Mouse (Mus musculus) cerebellum, postnatal 25 days (tissue): Measurements from ENCODE around the gene Plekhg3.

ENCODE experiments used
- DNase-seq, 2 experiments: peaks; one replicate each; pipeline ENCODE4 v3.0.0; 2021; ENCODE audit warnings: mixed read lengths in 2 of 2

Plekhg3 gene

DNA sequence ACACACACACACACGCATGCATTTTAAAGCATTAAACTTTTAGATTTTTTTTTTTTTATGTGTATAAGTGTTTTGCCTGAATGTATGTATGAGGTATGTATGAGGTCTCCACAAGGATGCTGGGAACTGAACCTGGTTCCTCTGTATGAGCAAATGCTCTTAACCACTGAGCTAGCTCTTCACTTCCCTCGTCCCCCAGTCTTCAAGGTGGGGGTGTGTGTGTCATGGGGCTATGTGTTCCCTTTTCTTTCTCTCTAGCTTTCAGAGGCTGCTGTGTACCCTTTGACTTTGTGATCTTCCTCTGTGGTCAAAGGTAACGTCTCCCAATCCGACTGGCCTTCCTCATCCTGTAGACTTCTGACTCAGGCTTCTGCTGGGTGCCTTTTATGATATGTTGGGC lies 22.3 kb downstream of the Plekhg3 start:
- no peak for DNase-seq

DNA sequence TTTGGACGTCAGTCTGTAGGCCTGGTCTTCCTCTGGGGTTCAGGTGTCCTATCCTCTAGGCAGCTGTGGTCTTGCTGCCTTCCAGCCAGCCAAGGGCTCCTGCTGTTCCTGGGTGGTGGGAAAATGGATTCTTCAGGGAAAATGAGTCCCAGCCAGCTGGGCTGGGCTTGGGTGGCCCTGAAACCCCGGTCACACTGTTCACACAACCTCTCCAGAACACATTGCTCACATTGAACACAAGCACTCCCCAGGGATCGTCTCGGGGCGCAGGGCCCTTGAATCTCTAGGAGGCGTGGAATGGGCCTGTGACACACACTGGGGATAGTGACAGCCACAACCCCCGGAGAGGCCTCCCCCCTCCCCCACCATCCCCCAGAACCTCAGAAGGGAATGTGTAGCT lies 23.2 kb downstream of the Plekhg3 start:
- no peak for DNase-seq

DNA sequence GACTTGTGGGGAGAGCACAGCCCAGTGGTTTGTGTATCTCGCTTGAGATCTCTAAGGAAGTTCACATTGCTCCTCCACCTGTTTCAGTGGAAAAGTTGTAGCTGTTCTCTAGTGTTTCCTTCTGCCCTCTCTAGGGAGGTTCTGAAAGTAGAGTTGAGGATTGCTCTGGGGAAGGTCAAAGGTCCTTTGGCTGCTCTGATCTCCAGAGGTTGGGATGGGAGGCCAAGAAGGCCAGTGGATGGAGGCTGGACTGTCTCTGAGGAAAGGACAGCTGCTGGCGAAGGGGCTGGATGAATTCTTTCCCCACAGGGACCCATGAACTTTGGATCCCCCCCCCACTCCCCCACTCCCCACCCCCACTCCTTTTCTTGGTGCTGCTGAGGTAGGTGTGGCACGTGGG lies 23.7 kb downstream of the Plekhg3 start:
- DNase-seq: no peak

DNA sequence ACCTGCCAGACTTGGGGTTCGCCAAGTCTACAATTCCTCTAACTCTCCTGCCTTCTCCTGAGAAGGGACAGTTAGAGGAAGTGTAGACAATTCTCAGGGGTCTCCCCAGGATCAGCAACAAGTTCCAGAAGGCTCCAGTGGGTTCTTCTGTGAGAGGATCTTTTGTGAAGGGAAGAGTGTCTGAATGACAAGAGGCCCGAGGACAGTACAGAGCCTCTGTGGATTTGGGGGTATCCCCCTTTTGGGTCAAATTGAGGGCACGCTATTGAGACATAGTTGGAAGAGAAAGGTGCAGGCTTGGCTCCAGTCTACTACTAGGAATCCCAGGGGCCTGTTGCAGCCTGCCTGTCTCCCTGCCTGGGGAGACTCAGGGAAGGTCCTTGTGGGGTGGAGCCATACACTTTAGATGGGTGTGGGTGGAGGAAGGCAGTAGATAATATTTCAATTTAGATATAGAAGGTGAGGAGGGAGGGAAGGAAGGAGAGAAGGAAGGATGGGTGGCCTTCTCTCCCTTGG lies 24.2 kb downstream of the Plekhg3 start:
- no peak for DNase-seq

DNA sequence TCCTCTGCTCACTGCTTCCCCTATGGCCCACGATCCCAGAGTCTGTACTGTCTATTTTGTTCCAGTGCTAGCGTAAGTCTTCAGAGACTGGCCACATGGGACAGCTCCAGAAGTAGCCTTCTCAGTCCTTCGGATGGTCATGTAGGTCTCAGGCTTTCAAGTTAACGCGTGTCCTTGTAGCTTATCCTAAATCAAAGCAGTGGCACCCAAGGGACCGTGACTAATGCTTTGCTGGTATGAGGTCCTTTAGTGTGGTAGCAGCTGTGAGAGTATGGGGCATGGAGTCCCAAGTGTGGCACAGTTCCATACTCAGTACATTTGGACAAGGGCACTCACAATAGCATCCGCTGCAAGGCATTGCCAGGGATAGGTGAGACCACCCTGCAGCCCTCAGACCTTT lies 25.5 kb downstream of the Plekhg3 start:
- DNase-seq: no peak

DNA sequence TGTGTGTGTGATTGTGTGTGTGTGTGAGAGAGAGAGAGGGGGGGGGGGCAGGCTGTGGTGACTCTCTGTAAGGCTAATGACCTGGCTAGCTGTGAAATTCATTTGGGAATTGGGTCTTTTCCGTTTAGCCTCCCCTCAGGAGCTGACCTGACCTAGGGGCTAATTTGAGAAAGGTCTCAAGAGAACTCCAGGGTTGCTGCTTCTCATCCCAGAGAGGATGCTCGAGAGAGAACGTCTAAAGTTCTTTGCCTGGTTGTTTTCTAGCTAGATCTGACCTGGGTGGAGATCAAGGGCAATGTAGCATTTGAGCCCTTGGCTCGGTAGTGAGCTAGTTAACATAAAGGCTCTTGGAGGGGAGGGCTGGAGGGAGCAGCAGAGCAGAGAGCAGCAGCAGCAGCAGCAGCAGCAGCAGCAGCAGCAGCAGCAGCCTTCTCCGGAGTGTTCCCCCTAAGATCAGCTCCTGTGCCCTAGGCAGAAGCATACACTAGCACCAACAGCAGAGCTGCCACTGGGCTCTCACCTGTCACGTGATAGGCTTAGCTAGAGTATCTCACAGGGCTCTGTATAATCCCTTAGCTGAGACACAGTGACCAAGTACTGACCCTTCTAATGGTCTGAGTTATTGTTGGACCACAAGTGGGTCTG lies 26.2 kb downstream of the Plekhg3 start:
- DNase-seq: no peak

DNA sequence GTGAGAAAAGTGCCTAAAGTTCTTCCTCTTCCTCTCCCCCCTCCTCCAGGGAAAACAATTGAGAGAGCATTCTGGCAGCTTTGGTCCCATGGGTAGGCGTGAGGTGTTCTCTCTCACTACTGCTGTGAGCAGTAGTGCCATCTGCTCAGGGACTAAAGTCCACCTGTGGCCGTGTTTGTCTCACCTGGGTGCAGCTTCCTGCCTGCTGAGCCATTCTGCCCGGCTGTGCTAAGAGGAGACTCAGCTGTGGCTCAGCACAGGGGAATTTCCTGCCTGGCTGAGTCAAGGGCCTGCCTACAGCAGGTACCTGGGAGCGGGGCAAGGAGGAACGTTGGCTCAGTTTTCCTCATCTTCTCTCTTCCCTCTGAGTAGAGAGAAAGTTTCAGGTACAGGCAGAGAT lies 27.5 kb downstream of the Plekhg3 start:
- DNase-seq: peak; percentile 45 to 56

DNA sequence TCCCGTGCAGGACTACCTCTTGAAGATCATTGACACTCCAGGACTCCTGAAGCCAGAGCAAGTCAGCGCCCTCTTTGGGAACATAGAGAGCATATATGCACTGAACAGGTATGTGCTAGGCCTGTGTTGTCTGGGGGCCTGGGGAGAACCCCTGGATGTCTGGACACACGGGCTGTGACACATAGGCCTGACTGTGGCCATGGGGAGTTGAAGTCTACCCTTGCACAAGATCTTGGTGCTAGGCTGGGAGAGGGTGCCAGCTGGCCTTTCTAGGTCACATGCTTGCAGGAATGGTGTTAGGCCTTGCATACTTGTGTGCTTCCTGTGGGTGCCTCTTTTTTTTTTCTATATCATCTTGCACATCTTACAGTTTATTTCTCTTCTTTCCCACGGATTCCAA lies 31.5 kb downstream of the Plekhg3 start:
- DNase-seq: no peak

DNA sequence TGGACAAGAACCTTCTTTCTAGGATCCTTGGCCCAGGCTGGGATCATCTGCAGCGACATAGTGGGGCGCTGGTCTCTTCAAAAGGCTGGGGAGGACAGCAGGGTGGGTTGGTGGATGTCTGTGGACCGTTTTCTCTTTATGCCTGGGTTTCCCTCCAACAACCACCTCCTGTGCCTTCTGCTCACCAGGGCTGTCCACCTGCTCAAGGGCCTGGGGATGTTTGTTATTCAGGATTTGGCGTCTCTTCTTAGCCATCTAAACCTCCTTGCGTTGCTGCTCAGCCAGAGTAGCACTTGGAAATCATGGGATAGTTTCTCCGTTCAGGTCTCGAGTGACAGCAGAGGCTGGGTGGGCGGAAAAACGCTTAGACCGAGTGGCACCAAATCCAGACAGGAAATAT lies 35.6 kb downstream of the Plekhg3 start:
- DNase-seq: no peak

DNA sequence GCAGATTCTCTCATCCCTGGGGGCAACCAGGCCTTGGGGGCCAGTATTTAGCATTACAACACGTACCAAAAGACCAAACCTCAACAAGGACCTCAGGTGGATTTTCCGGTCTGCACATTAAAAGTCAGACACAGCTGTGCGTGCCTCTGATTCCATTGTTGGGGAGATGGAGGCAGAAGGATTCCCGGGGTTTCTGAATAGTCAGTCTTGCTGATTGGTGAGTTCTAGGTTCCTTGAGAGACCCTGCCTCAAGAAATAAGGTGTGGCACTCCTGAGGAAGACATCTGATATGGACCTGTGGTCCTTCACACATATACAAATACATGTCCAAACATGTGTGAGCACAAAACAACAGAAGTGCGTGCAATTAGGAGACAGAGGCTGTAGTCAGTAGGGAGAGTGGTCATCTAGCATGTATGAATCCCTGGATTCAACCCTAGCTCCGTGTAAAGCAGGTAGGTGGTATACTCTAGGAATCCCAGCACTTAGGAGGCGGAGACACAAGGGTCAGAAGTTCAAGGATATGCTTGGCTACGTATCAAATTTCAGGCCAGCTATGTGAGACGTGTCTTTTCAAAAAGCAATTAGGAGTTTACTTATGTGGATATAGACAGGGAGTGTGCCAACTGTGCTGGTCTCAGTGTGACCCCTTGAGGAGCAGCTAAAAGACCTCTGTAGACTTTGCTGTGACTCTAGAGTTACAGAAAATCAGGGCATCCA lies 39.7 kb downstream of the Plekhg3 start:
- no peak for DNase-seq

DNA sequence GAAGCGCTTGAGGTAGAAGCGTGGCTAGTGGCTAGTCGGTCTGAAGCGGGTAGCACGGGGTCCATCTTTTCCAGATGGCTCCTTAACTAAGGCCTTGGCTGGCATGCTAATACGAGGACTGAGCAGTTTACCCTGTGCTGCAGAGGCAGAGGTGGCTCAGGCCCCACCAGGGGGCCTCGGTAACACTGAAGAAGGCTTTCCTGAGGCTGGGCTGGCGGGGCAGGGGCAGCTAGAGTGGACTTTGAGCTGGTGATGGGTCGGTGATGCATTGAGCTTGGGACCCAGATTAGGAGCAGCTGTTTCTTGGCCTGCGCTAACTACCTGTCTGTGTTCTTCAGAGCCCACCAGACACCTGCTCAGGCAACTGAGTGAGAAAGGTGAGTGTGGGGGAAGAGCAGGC lies 40.6 kb downstream of the Plekhg3 start:
- DNase-seq: no peak

DNA sequence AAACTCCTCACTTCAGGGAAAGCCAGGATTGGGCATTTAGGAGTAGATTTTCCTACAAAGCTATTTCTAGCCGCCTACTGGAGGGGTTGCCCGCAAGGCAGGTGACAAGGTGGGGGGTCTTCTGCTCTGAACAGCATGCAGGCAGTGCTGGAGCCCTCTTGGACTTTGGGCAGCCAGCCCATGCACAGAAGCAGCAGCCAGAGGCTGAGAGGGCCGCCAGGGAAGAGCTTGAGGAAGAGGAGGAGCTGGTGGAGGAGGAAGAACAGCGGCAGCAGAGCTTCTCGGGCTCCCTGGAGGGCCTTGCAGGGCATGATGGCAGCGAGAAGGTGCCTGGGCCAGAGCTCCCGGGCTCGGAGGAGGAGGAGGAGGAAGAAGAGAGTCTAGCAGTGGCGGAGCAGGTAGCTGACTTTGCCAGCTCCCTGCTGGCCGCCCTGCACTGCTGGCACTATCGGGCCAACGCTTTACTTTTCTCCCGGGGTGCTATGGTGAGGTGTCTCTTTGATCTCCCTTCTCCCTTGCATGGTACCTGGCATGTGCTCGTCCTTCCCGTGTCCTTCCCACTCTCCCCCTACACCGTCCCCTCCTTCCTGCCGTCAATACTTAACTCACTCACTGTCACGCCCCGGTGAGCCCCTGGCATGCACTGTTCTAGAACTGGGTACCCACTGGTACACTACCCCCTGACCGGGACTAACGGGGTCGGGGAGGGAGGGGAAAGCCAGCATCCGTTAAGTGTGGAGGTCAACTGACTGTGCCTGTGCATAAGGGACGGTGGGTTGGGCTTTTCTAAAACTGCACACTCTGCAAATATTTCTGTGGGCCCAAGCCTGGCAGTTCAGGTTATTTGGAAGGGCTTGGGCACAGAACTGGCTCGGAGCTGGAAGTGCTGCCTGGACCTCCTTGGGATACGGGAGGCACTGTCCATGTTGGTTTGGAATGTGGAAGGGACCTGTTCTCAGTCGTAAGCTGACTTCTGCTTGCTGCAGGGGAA lies 41.9 kb downstream of the Plekhg3 start:
- DNase-seq: no peak

DNA sequence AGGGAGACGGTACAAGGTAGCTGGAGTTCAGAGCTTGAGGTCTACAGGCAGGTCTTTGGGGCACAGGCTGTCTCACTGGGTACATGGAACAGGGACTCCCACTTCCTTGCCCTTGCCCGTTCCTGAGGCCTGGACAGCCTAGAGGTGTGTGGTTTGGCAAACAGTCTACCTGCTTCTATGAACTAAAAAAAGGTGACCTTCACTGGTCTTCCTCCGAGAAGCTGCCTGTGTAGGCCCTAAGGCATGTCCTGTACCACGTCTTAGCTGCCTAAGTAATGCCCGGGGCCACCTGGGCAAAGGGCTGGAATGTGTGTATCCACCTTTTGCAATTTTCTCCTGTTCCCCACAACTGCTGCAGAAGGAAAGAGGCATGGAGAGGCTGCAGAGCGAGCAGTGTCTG lies 42.7 kb downstream of the Plekhg3 start:
- no peak for DNase-seq

DNA sequence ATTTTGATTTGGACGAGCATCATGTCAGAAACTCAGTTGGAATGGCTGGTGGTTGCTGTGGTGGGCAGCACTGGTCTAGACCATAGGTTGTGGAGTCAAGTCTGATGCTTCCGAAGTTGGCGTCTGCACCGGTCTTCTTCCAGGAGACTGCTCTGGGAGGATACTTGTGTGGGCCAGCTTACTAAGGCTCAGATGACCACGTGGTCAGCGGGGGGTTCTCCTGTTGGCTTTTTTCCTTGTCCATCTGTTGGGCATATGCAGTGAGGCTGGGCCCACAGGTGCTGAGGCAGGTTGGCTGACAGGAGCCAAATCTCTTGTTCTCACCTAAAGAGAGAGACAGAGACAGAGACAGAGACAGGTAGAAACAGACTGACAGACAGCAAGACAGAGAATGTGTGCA lies 44.1 kb downstream of the Plekhg3 start:
- DNase-seq: peak; percentile 93 to 95

DNA sequence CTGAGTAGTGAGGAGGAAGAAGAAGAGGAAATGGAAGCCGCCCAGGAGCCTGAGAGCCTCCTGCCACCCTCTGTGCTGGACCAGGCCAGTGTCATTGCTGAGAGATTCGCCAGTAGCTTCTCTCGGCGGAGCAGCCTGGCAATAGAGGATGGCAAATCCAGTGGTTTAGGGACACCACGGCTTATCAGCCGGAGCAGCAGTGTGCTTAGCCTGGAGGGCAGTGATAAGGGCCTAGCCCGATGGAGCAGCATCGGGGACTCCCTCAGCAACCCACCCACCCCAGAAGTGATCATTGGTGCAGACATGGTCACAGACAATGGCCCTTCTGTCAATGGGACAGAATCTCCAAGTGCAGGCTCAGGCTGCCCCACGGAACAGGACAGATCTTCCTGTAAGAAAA lies 45.4 kb downstream of the Plekhg3 start:
- DNase-seq: no peak

DNA sequence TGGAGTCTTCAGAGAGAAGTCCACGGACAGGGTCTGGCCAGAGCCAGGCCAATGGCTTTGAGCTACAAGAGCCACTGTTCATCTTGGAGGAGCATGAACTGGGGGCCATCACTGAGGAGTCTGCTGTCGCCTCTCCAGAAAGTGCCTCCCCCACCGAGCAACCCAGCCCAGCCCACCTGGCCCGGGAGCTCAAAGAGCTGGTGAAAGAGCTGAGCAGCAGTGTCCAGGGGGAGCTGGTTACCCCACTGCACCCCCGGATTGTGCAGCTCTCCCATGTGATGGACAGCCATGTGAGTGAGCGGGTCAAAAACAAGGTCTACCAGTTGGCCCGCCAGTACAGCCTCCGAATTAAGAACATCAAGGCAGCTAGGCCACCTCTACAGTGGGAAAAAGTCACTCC lies 46.1 kb downstream of the Plekhg3 start:
- peak in 1 of 2 experiments; percentile 17 for DNase-seq

DNA sequence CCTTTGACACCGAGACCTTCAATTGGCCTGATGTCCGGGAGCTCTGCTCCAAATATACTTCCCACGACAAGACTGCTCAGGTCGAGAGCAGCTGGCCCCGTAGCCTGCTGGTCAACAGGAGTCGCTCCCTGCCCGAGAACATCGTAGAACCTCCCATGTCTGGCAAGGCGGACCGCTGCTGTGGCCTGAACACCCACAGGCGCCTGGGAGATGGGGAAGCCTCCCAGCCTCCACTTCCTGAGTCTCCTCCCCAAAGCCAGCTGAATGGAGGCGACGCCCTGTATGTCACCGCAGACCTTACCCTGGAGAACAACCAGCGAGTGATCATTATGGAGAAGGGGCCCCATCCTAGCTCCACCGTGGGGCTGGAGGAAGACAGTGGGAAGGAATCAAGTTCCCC lies 47.2 kb downstream of the Plekhg3 start:
- DNase-seq: no peak

DNA sequence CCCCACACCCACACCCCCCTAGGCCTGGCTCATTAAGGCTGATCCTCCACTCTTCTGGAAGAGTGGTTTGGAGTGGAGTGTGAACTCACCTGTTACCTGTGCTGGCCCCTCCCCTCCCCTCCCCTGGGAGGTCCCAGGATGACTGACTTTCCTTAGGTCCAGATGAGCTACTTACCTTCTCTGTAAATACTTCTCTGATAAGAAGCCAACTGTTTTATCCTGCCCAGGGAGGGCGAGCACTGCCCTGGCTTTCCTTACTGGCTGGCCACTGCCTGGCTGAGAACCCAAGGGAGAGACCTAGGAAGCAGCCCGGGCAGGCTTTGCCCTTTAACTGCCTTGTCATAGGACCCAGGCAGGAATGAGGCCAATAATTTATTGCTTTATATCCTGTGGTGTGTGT lies 47.8 kb downstream of the Plekhg3 start:
- DNase-seq: peak in 1 of 2 experiments; percentile 11

DNA sequence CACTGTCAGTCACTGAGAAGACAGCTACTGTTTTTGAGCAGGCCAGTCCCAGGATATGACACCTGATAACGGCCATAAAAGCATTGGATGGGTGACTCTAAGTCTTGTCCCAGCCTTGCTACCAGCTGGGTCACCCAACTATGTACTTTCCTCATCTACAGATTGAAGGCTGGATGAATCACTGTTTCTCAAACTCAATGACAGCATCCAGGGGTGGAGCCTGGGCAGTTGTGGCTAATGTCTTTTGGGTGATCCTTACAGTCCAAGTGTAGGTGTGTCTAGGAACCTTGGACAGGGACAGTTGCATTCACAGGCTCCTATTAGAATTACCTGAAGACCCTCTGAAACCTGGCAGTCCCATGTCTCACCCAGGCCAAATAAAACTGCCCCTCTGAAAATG lies 49.1 kb downstream of the Plekhg3 start:
- peak in 1 of 2 experiments; percentile 10 for DNase-seq

DNA sequence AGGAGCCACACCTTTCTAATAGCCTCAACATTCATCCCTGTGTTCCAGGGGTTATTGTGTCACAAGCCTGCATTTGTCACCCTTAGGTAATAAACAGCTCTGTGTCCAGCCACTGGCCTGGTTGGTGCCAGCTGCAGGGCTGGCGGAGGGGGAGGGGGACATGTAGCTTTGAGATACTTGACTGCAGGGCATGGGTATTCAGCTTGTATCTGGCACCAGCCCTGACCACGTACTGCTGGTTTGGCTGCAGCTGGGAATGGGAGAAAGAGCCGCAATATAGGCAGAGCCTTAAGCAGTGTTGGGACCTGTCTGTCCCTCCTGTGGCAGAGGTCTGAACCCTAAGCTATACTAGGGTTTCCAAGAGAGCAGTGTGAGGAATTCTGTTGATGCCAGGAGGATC lies 51.4 kb downstream of the Plekhg3 start:
- peak in 1 of 2 experiments; percentile 20 for DNase-seq

DNA sequence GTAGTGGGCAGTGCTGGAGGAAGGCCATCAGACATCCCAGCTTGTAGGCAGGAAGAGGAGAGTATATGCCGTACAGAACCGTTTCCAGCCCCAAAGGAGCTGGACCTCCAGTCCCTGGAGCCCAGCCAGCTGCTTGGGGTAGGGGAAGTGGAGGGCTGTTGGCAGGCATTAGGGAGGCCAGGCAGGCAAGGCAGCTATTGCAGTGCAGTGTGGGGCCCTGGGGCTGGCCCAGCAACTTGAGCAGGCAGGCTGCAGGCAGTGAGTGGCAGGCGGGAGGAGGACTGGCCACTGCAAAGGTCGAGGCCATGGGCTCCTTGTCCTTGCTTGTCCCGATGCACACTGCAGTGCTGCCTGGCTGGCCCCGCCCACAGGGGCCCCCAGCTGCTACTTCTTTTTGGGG lies 52.1 kb downstream of the Plekhg3 start:
- peak; percentile 63 to 76 for DNase-seq

DNA sequence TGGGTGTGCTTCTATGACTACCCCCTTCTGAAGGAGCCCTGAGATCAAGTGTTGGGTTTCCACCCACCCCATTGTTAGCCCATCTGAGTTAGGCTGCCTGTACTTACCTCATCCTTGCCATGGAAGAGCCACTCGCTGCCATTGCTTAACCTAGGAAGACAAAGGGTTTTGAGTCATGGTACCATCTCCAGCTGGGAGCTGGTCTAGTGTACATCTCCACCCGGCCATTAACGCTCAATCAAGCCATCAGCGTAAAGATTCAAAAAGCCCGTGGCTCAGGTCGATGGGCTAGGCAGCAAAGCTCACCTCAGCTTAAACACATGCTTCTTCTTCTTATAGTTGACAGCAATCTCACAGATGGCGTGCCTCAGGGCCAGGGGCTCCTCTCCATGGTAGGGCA lies 52.8 kb downstream of the Plekhg3 start:
- no peak for DNase-seq

DNA sequence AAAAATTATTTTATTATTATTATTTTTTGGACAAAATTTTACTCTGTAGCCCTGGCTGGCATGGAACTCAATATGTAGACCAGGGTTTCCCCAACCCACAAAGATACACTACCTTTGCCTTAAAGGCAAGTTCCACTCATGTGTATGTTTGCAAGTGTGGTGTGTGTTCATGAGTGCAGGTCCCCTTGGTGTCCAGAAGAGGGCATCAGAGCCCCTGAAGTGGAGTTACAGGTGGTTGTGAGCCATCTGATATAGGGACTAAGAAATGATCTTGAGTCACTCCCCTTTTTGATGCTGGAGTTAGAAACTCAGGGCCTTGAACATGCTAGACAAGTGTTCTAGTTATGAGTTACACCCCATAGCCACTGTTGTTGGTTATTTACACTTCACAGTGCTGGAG lies 54.3 kb downstream of the Plekhg3 start:
- no peak for DNase-seq
